Mouse (Mus musculus): ENCODE results near the gene Gp1ba.

Gene Gp1ba

GRCm38 (mm10) chr11:70629557-70629956 lies 9.4 kb upstream of the Gp1ba start:
- no peak for DNase-seq (ENCODE audit: low spot score)

GRCm38 (mm10) chr11:70630129-70630528 lies 8.8 kb upstream of the Gp1ba start:
- DNase-seq (ENCODE audit: low spot score) = no peak

GRCm38 (mm10) chr11:70635601-70636000 lies 3.3 kb upstream of the Gp1ba start:
- DNase-seq (ENCODE audit: low spot score) = no peak

- no peak for DNase-seq (ENCODE audit: low spot score)
These were observed 1.2 kb upstream of the Gp1ba start for GRCm38 (mm10) chr11:70637764-70638163.

DNA sequence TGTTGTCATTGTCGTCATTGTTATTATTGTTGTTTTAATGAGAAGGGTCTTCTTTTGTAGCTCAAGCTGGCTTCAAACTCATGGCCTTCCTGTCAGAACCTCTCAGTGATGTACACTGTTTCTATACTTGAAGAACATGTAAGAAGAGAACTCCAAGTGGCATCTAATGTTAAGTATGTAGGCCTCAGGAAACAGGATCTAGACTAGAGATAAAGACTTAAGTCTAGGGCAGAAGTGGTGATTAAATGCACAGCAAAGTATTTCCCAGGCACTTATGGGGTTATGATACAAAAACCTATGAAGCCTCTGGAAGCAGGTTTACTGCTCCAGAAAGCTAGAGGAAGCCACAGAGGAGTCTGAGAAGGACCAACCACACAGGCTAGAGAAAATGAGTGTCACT lies 629 bp upstream of the Gp1ba start:
- DNase-seq (ENCODE audit: low spot score) = no peak

DNA sequence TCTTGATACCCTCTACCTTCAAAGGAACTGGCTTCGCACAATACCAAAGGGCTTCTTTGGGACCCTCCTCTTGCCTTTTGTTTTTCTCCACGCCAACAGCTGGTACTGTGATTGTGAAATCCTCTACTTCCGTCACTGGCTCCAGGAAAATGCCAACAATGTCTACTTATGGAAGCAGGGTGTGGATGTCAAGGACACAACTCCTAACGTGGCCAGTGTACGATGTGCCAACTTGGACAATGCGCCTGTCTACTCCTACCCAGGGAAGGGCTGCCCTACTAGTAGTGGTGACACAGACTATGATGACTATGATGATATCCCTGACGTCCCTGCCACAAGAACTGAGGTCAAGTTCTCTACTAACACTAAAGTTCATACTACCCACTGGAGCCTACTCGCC lies 1.1 kb downstream of the Gp1ba start:
- no peak for DNase-seq (ENCODE audit: low spot score)

- no peak for DNase-seq (ENCODE audit: low spot score)
These were observed 2.3 kb downstream of the Gp1ba start for GRCm38 (mm10) chr11:70641241-70641640.

- no peak for DNase-seq (ENCODE audit: low spot score)
These were observed 4.1 kb downstream of the Gp1ba start for GRCm38 (mm10) chr11:70643051-70643450.

- DNase-seq (ENCODE audit: low spot score) = no peak
These were observed 5.7 kb downstream of the Gp1ba start for GRCm38 (mm10) chr11:70644564-70645103.

GRCm38 (mm10) chr11:70645461-70646258 lies 6.7 kb downstream of the Gp1ba start:
- no peak for DNase-seq (ENCODE audit: low spot score)

DNA sequence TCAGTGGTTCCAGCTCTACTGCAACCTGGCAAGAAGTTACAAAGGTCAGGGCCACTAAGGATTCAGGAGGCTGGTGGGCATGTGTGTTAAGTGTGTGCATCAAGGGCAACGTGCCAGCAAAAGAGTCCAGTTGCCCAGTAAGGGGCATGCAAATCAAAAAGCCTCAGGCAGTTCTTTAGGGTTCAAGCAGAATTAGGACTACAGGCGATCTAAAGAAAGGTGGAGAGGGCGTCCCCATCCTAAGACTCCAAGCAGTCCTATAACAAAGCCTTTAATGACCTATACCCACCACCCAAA lies 7.3 kb downstream of the Gp1ba start:
- DNase-seq (ENCODE audit: low spot score) = no peak

- DNase-seq (ENCODE audit: low spot score) = peak; percentile 98
These were observed 8.0 kb downstream of the Gp1ba start, which contains the start of the genes Rnf167 and Slc25a11 for GRCm38 (mm10) chr11:70646691-70647650. Rnf167 (plus strand) TSS chr11:70647235. Slc25a11 (minus strand) TSS chr11:70647479.

GRCm38 (mm10) chr11:70647716-70648420 lies 8.9 kb downstream of the Gp1ba start:
- no peak for DNase-seq (ENCODE audit: low spot score)

GRCm38 (mm10) chr11:70648512-70648911 lies 9.6 kb downstream of the Gp1ba start:
- no peak for DNase-seq (ENCODE audit: low spot score)

- DNase-seq (ENCODE audit: low spot score) = no peak
These were observed 10.3 kb downstream of the Gp1ba start for GRCm38 (mm10) chr11:70649185-70649734.

DNA sequence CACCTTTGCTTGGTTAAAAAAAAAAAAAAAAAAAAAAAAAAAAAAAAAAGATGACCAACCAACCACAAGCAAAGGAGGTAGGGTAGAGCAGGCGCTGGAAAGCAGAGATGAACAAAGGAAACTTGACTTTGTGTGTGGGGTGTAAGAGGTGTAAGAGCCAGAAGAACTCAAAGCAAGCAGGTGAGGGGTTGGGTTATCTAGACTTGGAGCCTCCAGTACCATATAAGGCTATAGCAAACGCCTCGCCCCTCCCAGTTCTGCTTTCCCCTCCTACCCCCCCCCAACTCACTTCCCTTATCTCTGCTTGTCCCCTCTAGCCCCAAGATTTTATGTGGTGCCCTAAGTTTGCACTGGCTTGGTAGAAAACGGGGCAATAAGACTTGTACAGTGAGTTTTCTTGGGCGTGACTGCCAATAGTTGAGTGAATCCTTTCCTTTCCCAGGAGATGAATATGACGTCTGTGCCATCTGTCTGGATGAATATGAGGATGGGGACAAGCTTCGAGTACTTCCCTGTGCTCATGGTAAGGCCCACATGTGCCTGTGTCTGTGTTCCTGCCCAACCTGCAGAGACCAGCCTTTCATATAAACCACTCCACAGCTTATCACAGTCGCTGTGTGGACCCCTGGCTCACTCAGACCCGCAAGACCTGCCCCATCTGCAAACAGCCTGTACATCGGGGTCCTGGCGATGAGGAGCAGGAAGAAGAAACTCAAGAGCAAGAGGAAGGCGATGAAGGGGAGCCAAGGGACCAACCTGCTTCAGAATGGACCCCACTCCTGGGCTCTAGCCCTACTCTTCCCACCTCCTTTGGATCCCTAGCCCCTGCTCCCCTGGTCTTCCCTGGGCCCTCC lies 11.6 kb downstream of the Gp1ba start:
- no peak for DNase-seq (ENCODE audit: low spot score)

DNA sequence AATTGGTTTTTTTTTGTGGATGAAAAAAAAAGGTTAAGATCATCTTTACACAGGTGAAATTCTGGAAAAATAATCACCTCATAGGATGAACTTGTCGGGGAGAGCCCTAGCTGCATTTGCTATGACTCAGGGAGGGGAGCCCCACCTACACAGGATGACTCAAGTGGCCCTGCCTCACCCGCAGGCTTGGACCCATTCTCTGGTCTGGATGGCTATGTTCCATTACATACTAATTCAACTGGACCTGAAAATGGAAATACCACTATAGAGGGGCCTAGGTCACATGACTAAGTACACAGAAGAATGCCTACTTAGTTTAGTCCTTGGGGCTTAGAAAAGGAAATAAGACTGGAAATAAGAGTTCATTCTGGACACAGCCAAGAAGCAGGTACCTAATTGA lies 12.5 kb downstream of the Gp1ba start:
- DNase-seq (ENCODE audit: low spot score) = no peak

- DNase-seq (ENCODE audit: low spot score) = no peak
These were observed 13.3 kb downstream of the Gp1ba start for GRCm38 (mm10) chr11:70652029-70652883.

DNA sequence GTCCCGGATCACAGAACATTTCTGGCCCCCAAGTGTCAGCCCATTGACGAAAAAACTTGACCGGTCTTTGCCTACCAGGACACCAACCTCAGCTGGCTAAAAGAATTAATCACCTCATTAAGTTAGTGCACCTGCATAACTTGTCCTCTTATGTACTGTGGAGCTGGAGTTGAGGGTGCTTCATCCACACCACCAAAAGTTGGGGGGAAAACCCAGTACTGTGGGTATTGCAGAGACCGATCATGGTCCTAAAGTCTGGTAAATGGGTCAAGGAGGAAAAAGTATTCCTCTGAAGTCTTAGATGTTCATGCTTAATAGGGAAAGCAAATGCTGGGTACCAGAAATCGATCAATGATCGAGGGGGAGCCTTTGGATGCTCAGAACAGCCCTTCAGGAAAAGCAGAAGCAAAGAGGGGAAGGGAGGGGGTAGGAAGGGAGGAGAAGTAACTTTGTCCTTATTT lies 14.0 kb downstream of the Gp1ba start:
- DNase-seq (ENCODE audit: low spot score) = peak; percentile 55
